Mouse (Mus musculus) liver, adult 2 months (tissue): ENCODE measurements around the gene Gm20521.

ENCODE experiments used
- CTCF ChIP-seq: fragments of 200-500 bp; IDR thresholded peaks from 2 replicates; pipeline ENCODE4 v1.5.1; 2011; ENCODE audit warnings: low read depth, low read length, control low read depth
- POLR2A ChIP-seq: fragments of 200-500 bp; IDR thresholded peaks from 2 replicates; pipeline ENCODE4 v1.6.1; 2011; ENCODE audit warnings: low read length, control low read depth; ENCODE audit not compliant: insufficient read depth; ENCODE audit errors: extremely low read depth

GRCm38 (mm10) chr14:54924641-54925348 is 41.6 kb downstream of the Gm20521 start:
- TF ChIP-seq CTCF (no peak), POLR2A (no peak)
